Mouse (Mus musculus) neutrophil, adult 59 days (primary cell): ENCODE data around the gene Pamr1. TPM values are rescaled to one million over a fixed set of nuclear protein-coding genes. Genes with fewer than 3 reads are reported as not detected.

Experiments
- total RNA-seq, 2 experiments: library from RNA; stranded (reverse); gene quantifications; 1 replicate in 1 of 2; 2 replicates in 1 of 2; pipeline ENCODE4 v1.2.4; 2023

Pamr1 gene
- total RNA-seq: not detected

DNA sequence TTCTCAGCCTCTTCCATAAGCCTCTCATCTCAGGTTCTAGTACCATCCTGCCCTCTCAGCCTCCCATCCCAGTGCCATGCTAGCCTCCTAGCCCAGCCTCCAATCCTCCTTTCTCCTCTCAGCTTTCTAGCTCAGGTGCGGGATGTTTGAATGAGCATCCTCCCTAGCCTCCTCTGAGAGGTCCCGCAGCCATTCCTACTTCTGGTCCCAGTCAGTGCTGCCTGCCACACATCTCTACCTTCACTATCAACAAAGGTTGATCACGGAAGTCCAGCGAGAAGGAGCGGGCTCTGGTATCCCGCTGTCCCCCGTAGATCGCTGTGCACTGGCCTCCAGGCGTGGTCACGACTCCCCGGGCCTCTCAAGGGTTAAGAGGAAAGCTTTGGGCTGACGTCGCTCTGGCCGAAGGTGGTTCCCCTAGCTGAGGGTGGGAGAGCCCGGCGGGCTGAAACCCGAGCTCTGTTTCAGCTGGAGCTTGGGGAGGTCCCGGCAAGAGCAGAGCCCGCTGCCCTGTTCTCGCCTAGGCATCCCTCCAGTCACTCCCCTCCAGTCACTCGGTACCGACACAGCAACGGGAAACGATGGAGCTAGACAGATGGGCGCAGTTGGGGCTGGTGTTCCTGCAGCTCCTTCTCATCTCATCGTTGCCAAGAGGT lies at the start of gene Pamr1:
Gene Pamr1 (plus strand): TSS at position 402 of the 656 bp plus-strand sequence.

GRCm38 (mm10) chr2:102658163-102658660 lies 108.4 kb downstream of the Pamr1 start, which contains the start of gene Slc1a2:
TSS of gene Slc1a2 (plus strand) at chr2:102658659.

Other genes with a start within 250 kb of the Pamr1 start
- 10 to 100 TPM; 10.9 to 11.5 TPM for gene Trim44, start 142.2 kb upstream of the Pamr1 start, total RNA-seq
- gene Fjx1, start 97.5 kb upstream of the Pamr1 start, total RNA-seq: not detected
- gene Slc1a2, start 108.6 kb downstream of the Pamr1 start, total RNA-seq: not detected